Mouse (Mus musculus) G1E (cell line): Measurements from ENCODE around the gene Ang. TPM values are rescaled to one million over a fixed set of nuclear protein-coding genes. Genes with fewer than 3 reads are reported as not detected.

Source experiments
- ATAC-seq: 2 replicates; pipeline ENCODE4 v1.8.0; 2016; ENCODE audit warnings: mild to moderate bottlenecking; ENCODE audit not compliant: insufficient number of reproducible peaks, poor library complexity, low FRiP score, severe bottlenecking; ENCODE audit errors: extremely low read depth
- DNase-seq: peaks from one replicate; pipeline ENCODE4 v3.0.0; 2012; ENCODE audit warnings: low spot score
- H3K27me3 ChIP-seq: 2 replicates; pipeline ENCODE4 v1.6.1; 2012; ENCODE audit warnings: mild to moderate bottlenecking, low read length, inconsistent platforms; ENCODE audit not compliant: insufficient read depth
- H3K36me3 ChIP-seq: replicated peaks from 2 replicates; pipeline ENCODE3; 2012; ENCODE audit warnings: mild to moderate bottlenecking, inconsistent platforms
- H3K4me1 ChIP-seq: 2 replicates; pipeline ENCODE4 v1.6.1; 2012; ENCODE audit warnings: low read depth, low read length, inconsistent platforms, mixed read lengths; ENCODE audit not compliant: insufficient read depth
- H3K4me3 ChIP-seq: 2 replicates; pipeline ENCODE4 v1.5.1; 2012; ENCODE audit warnings: low read depth, mild to moderate bottlenecking, inconsistent platforms, low read length, moderate library complexity, mixed read lengths
- H3K9me3 ChIP-seq: replicated peaks from 2 replicates; pipeline ENCODE4 v1.6.1; 2012; ENCODE audit warnings: inconsistent platforms
- CTCF ChIP-seq: IDR thresholded peaks from 2 replicates; pipeline ENCODE4 v1.5.1; 2012; ENCODE audit warnings: low read depth, low read length, inconsistent platforms, mixed read lengths
- GATA1 ChIP-seq: IDR thresholded peaks from 2 replicates; pipeline ENCODE4 v1.6.1; 2012; ENCODE audit warnings: borderline replicate concordance, low read length, inconsistent platforms, mixed read lengths
- GATA2 ChIP-seq: IDR thresholded peaks from 2 replicates; pipeline ENCODE4 v1.6.1; 2012; ENCODE audit warnings: low read depth, low read length, inconsistent platforms, borderline replicate concordance
- POLR2AphosphoS5 ChIP-seq: IDR thresholded peaks from 2 replicates; pipeline ENCODE4 v1.6.1; 2012; ENCODE audit warnings: low read depth, low read length, inconsistent platforms; ENCODE audit not compliant: insufficient replicate concordance
- TAL1 ChIP-seq: conservative IDR thresholded peaks from 2 replicates; pipeline ENCODE4 v1.6.1; 2012; ENCODE audit warnings: low read depth, low read length, inconsistent platforms, mixed read lengths
- polyA plus RNA-seq: library from polyadenylated mRNA; stranded (reverse); fragments of >175 nt; gene quantifications from 2 replicates; pipeline ENCODE4 v1.2.3, GENCODE M21; 2012
- total RNA-seq, 2 experiments: library from RNA; stranded (forward) in 1 of 2; stranded (reverse) in 1 of 2; fragments of 200-1000 nt in 1 of 2; fragments of >200 nt in 1 of 2; fragmentation: Nextera tagmentation in 1 of 2; gene quantifications; 2 replicates each; pipeline ENCODE4 v1.2.3; 2014 to 2017

Ang gene
- total and polyA plus RNA-seq, 3 experiments: 0.16 TPM; not detected in 2

GRCm38 (mm10) chr14:51132372-51132771 lies 41.4 kb downstream of the Ang start:
- H3K9me3 ChIP-seq: no peaks in the 10 kb centered on the region
- ATAC-seq (0 out of 2 replicates have a peak, but pooled peaks have one; percentile 22), DNase-seq (no peak)
- H3K36me3 ChIP-seq: no peaks in the 10 kb centered on the region
- TF ChIP-seq GATA2 (no peak), POLR2AphosphoS5 (no peak), CTCF (no peak), TAL1 (no peak), GATA1 (no peak)
- peaks cover 47% of the 10 kb centered on the region for H3K4me1 ChIP-seq
- no peaks in the 10 kb centered on the region for H3K27me3 ChIP-seq
- no peak overlapping the region for H3K4me3 ChIP-seq

- Histone ChIP-seq H3K27me3 (peaks cover 2% of the 10 kb centered on the region), H3K4me3 (no peak overlapping the region), H3K9me3 (no peaks in the 10 kb centered on the region), H3K36me3 (no peaks in the 10 kb centered on the region), H3K4me1 (peaks cover 31% of the 10 kb centered on the region)
- TF ChIP-seq POLR2AphosphoS5 (no peak), GATA2 (no peak), CTCF (no peak), TAL1 (no peak), GATA1 (no peak)
- ATAC-seq (no peak), DNase-seq (no peak)
Measured at GRCm38 (mm10) chr14:51140342-51140741, 49.4 kb downstream of the Ang start.

DNA sequence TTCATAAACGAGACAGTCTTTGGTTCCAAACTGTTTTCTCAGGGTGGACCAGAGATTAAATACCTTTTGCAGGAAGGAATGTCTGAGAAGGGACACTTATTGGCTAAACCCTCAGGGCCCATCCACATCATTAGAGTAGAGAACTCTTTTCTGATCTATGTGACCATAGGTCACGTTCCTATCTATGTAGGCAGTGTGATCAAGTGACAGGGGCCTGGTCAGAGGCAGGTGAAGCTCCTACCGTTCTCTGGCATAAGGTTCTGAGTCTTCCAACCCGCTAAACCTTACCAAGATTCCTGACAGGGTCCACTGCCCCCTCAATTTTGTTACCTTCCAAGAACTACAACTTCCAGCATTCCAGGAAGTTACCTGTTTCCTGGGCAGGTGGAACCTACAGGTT lies 51.2 kb downstream of the Ang start:
- Histone ChIP-seq H3K27me3 (peaks cover 17% of the 10 kb centered on the region), H3K9me3 (no peaks in the 10 kb centered on the region), H3K4me3 (no peak overlapping the region), H3K4me1 (peaks cover 46% of the 10 kb centered on the region), H3K36me3 (no peaks in the 10 kb centered on the region)
- TF ChIP-seq POLR2AphosphoS5 (no peak), CTCF (no peak), GATA2 (no peak), TAL1 (no peak), GATA1 (no peak)
- DNase-seq: no peak
- ATAC-seq: no peak

DNA sequence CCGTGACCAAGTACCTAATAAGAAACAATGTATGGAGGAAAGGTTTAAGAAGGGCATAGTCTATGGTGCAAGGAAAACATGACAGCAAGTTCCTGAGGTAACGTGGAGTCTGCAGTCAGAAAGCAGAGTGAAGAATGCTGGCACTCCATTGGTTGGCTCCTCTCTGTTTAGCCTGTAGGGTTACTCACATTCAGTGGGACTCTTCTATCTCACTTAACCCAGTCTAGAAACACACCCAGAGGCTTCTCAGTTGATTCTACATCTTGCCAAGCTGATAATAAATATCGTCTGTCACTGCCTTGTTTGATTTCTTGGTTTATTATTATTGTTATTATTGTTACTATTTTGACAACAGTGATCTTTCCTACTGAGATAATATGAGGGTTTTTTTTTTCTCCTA lies 51.6 kb downstream of the Ang start:
- H3K4me3 ChIP-seq: no peak overlapping the region
- H3K9me3 ChIP-seq: no peaks in the 10 kb centered on the region
- H3K36me3 ChIP-seq: no peaks in the 10 kb centered on the region
- ATAC-seq: no peak
- TF ChIP-seq TAL1 (no peak), GATA1 (no peak), POLR2AphosphoS5 (no peak), CTCF (no peak), GATA2 (no peak)
- no peak for DNase-seq
- H3K27me3 ChIP-seq: peaks cover 17% of the 10 kb centered on the region
- H3K4me1 ChIP-seq: peaks cover 46% of the 10 kb centered on the region

DNA sequence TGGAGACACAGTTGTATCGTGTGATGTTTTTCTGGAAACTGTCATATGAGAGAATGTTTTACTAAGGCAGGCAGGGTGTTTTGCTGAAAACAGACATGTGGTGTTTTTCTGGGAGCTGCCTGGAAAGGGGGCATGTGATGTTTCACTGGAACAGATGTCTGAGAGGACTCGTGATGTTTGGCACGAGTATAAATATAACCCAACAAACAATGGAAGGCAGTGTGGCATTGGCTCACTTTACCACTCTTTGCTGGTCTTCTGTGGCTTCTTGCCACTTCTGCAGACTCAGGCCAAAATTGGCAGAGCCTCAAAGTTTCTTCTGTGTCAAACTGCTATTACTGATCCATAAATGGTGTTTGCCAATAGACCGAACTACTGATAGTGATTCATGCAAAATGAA lies 52.3 kb downstream of the Ang start:
- ATAC-seq: no peak
- H3K4me1 ChIP-seq: peaks cover 50% of the 10 kb centered on the region

GRCm38 (mm10) chr14:51143937-51144336 lies 53.0 kb downstream of the Ang start:
- Histone ChIP-seq H3K9me3 (no peaks in the 10 kb centered on the region), H3K36me3 (no peaks in the 10 kb centered on the region), H3K4me1 (peaks cover 56% of the 10 kb centered on the region), H3K27me3 (peaks cover 20% of the 10 kb centered on the region), H3K4me3 (no peak overlapping the region)
- peak; percentile 80 for ATAC-seq
- TF ChIP-seq POLR2AphosphoS5: no peak
- TF ChIP-seq GATA1: no peak
- no peak for TF ChIP-seq CTCF
- no peak for TF ChIP-seq GATA2
- TF ChIP-seq TAL1: peak; percentile 70
- DNase-seq: no peak

More for the DNA sequence above, 52.3 kb downstream of the Ang start:
- TF ChIP-seq GATA2 (no peak), CTCF (no peak), POLR2AphosphoS5 (no peak), TAL1 (no peak), GATA1 (no peak)
- Histone ChIP-seq H3K27me3 (peaks cover 20% of the 10 kb centered on the region), H3K9me3 (no peaks in the 10 kb centered on the region), H3K4me3 (no peak overlapping the region), H3K36me3 (no peaks in the 10 kb centered on the region)
- DNase-seq: no peak

DNA sequence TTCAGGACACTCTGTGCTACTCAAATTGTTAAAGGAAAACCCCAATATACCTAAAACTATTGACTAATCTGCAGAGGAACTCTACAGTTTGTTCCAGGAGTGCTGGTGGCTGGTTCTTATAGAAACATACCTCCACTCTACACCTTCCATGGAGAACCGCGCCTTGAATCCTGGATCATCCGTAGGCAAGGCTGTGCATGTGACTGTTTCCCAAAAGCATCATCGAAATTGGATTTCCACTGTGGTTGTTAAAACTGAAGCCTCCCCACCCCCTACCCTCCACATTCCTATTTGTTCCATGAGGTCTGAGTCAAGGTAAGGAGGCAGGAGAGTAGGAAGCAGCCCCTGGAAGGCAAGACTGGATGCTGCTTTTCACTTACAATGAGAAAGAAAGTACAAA lies 53.5 kb downstream of the Ang start:
- Histone ChIP-seq H3K9me3 (no peaks in the 10 kb centered on the region), H3K4me3 (no peak overlapping the region), H3K4me1 (peaks cover 62% of the 10 kb centered on the region), H3K27me3 (peaks cover 20% of the 10 kb centered on the region), H3K36me3 (no peaks in the 10 kb centered on the region)
- no peak for DNase-seq
- no peak for TF ChIP-seq CTCF
- TF ChIP-seq POLR2AphosphoS5: no peak
- TF ChIP-seq TAL1: no peak
- TF ChIP-seq GATA1: no peak
- no peak for TF ChIP-seq GATA2
- no peak for ATAC-seq
